Mouse (Mus musculus): ENCODE results near the gene Tent5c.
"Not testable (repeated sequence)": the region's sequence is repeated elsewhere in the genome, so short reads cannot be mapped to it uniquely, and the experiment has no call there.

Tent5c gene

DNA sequence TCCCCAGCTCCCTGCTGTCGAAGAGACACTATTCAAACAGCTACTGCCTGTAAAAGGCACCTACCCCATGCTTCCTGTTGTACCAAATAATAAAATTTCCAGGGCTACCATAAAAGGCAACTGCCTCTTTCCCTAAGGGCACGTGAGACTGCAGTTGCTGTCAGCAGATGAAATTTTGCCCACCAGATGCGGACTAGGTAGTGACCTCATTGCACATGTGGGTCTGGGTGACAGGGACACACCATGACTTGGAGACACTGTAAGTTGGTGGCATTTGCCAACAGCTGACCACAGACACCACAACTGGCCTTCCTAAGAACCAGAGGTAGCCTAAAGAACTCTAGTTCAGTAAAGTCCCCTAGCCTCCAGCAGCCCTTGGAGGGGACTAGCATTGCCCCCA, 50.0 kb downstream of the Tent5c start:
- DNase-seq (ENCODE audit: inconsistent ontology term), result no peak

DNA sequence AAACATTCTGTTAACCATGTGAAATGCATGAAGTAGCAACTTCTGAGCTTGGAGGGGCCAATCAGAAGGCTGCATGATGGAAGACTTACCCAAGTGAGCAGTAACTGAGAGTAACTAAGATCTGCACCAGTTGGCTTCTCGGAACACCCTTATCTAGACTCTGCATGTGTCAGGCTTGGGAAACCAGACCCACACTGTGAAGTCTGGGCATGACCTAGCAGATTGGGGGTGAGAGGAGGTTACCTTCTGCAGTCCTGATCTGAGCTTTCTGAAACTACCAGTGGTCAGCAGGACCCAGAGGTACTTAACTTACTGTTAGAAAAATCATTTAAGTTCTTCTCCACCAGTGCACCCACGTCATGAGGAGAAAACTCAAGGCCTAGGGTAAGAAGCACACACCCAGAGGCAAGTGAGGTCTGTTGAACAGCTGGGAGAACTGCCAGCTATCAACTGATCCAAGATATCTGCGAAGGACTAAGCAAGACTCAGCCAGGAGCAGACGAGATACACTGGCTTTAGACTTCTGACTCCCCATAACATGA, 50.6 kb downstream of the Tent5c start:
- DNase-seq (ENCODE audit: inconsistent ontology term), result no peak

DNA sequence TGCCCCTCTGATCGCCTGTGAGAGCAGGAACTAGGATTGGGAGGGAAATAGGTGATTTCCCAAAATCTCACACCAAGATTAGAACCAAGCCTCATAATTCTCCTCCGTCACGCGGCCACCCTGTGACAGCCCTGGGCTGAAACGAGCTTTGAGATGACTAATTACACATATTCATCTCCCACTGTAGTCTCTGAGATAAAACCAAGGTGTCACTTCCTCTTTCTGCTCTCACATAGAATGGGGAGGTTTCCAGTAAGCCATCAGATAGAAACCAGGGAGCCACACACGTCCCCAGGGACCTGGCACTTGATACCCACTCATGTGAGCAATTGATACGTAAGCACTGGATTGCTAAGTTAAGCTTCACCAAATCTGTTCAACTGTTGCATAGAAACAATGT, 52.4 kb downstream of the Tent5c start:
- no peak for DNase-seq (ENCODE audit: inconsistent ontology term)

DNA sequence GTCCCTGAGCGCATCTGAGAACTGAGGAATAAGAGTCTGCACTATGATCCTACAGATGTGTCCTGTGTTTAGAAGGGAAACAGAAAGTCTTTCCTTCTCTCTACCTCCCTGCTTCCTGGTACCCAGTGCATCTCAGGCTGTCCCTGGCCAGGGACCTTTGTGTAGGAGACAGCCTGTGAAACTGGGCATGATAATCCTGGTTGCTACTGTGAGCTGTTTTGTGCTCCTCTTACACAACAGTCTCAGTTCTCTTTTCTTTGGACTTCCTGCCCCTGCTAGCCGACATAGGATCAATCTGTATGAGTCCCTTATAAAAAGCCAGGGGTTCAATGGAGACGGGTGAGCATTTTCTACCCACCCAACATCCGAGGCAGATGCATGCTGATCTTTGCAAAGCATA, 57.4 kb downstream of the Tent5c start:
- DNase-seq (ENCODE audit: inconsistent ontology term), result no peak

DNA sequence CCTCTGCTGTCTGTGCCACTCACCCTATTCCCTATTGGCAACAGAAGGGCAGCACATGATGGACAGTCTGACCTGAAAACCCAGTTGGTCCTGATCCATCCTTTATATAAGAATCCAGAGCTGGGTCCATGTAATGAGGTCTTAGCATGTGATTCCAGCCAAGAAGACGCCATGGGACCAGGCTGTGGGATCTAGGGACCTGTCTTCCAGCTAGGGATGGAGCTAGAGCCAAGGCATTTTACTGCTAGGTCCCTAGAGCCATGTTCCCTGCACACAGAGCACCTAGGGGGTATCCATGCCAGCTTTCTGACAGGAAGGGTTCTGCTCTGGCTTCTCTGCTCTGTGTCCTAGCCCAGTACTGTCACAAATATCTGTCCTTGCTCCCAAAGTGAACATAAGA, 58.4 kb downstream of the Tent5c start:
- no peak for DNase-seq (ENCODE audit: inconsistent ontology term)

DNA sequence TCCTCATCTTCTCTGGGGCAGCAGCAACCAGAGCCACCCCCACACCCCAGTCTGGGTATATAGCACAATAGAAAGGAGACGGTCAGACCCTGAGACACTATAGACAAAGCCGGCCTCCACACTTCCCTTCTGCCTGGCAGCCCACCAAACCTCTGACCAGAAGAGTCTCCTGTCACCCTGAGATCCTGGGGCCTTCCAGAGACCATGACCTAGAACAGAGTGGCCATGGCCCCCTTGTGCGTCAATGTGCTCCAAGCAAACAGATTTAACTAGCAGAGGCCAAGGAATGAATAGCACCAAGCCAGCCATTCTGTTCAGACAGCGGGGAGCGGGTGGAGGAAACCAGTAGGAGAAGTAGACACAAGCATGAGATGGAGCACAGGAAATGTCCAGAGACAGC, 59.0 kb downstream of the Tent5c start:
- DNase-seq (ENCODE audit: inconsistent ontology term), result no peak

DNA sequence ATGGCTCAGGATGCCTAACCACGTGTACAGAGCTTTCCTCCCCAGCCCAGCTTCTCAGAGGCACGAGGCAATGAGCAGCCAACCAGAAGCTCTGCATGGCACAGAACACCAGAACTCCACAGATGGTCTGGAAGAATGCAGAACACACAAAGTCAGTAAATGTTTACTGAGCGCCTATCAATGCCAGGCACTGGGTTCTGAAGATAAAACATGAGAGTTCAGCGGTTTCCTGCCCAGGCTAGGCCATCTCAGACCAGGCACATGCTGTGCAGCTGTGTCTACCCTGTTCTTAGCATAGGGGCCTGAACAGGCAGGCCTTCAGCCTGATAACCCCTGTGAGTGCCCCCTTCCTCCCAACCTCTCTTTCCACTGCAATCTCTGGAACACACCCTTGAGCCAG, 59.5 kb downstream of the Tent5c start:
- no peak for DNase-seq (ENCODE audit: inconsistent ontology term)

DNA sequence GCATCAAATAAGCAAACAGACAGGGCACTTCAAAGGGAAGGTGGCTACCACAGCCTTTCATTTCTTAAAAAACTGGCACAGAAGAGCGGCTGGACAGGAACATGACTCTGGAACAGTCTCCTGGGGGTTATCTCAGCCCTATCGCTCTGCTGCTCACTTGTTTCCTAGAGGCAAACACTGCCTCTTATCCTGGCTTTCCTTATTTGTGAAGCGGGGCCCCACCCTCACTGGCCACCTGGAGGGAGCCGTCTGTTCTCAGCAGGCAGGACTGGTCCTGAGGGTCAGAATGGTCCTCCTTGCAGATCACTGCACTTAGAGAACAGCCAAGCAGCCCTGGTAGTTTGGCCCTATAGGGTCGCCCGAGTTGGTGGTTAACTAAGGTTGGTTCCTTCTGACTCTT, 61.6 kb downstream of the Tent5c start:
- DNase-seq (ENCODE audit: inconsistent ontology term), result no peak

DNA sequence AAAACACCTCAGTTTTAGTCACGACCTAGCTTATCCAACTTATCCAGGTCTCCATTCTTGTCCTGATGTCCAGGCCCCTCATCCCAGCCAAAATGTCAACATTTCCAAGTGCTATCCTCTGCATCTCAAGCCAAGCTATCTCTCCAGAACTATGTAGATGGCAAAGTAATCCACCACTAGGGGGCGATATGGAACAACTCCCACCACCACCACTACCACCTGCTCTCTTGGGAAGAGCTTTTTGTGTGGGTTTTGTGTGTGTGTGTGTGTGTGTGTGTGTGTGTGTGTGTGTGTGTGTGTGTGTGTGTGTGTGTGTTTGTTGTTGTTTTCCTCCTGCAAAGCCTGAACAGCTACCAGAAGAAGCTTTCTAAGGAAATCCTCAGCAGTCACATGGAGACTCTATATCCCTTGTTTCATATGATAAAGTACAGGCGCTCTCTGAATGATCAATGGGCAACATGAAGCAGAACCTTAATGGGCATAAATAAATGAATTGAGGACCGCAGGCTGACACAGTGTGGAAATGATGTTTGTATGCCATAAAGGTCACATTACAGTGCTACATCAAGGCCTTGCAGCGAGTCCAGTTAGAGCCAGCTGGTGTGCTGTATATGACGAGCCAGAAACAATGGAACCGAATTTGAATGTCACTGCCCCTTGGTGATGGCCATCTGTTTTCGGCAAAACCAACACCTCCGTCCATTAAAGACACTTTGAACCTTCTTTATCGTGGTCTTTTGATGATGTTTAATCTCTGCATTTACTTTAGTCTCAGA, 66.5 kb downstream of the Tent5c start:
- no peak for DNase-seq (ENCODE audit: inconsistent ontology term)

DNA sequence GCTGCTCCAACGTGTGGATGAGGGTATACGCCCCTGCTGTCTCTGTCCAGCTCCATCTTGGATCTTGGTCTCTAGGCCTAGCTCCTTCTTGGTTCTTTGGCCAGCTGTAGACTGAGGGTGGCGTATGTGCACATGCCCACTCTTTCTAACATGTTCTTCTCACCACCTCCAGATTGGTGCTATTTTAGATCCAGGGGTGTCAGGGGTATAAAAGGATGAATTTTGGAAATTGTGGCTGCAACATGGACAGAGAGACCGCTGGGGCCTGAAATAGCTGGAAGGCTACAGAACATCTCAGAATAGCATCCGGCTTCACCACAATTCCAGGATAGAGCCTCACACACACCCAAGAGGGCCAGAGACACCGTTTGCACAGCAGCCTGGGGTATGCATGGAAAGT, 67.8 kb downstream of the Tent5c start:
- DNase-seq (ENCODE audit: inconsistent ontology term), result no peak

DNA sequence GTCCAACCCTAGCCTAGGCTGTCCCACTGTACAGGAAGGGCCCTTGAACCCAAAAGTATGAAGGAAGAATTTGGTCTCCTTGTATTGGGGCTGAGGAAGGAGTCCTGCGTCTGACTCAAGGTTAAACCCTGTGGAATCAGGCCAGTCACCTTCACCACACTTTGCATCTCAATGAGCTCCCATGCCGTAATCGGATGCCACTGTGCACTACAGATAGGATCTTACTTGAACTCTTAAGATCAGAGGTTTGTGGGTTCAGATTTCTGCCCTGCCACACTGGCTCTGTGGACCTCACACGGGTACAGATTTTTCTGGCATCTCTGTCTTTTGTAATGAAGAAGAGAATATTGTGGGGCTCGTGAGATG, 68.5 kb downstream of the Tent5c start:
- DNase-seq (ENCODE audit: inconsistent ontology term), result no peak

DNA sequence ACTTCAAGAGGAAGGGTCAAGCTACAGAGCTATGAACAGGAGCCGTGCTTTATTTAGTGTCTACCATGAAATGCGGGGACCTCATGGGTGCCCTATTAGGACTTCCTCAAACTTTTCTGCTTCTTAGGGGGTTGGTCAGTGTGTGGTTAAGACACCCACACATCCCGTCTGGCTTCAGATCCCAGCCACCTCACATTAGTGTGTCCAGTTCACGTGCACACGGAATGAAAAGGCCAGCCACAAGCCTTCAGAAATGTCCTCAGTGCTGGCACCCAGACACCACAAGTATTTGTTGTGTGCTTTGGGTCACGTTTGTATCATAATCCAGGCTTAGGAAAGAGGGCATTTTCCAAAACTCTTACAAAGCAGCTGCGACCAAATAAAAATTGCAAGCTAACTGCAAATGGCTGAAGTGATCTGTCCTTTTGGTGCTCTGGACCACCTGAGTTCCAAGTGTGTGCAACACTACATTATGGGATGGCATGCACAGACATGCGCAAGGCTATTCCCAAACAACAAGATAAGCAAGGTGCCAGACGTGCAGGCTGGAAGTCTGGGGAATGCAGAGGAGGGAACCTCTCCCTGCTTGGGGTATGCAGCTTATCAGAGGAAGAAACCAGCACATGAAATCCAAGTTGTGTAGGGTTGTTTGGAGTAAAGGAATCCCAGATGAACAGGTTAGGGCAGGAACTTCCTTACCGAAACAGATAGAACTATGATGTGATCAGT, 69.0 kb downstream of the Tent5c start:
- DNase-seq (ENCODE audit: inconsistent ontology term), result peak; percentile 26

DNA sequence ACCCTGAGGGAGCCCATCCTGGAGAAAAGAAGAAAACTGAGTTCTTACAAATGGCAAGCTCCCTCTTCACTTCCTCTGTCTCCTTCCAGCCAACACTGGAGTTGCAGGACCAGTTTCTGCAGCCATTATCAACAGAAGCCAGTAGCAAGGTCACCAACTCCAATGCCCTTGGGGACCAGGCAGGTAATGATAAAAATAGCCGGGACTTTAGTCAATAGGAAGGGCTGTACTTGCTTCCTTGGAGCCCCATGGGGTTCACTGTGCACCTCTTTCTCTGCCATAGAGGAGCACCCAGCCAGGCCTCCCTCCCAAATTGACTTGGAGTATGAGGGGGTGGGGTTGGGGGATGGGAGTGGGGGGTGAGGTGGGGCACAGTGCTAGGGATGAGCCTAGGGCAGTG, 70.7 kb downstream of the Tent5c start:
- DNase-seq (ENCODE audit: inconsistent ontology term), result no peak

DNA sequence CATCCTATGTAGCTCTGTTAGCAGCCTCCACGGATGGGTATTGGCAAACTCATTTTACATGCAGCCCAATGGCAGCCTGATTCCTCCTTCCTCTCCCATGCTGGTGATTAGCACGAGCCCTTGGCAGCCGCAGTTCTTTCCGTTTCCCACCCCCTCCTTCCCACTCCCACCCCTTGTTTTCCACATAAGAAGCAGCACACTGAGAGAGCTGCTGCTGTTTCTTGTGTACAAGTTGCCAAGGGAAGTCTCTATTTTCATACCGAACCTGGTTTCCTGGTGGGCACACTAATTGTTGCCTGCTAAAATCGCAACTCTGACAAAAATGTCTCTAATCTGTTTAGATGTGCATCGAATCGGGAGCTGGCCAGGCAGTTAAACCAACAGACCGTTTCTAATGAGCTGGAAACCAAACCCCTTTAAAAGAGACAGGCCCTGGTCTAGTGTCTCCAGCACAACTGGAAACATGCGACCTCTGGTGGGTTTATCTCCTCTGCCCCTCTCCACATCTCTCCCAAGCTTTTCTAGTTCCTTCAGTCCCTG, 71.3 kb downstream of the Tent5c start:
- peak; percentile 74 for DNase-seq (ENCODE audit: inconsistent ontology term)

DNA sequence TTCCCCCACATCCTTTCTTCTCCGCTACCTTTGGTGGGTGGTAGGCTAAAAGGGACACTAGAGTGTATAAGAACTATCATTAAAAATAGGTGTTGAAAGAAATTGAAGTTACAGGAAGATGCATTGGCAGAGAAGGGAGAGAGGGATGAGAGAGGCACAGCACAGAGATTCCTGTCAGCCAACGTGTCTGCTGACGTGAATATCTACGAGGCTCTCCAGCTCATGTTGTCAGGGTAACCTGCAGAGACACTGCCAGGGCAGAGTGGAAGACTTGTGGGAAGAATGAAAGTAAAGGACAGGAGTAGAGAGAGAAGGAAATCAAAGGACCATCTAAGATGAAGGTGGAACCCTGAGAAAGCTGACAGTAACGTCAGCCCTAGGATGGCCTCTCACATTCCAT, 73.5 kb downstream of the Tent5c start:
- no peak for DNase-seq (ENCODE audit: inconsistent ontology term)

DNA sequence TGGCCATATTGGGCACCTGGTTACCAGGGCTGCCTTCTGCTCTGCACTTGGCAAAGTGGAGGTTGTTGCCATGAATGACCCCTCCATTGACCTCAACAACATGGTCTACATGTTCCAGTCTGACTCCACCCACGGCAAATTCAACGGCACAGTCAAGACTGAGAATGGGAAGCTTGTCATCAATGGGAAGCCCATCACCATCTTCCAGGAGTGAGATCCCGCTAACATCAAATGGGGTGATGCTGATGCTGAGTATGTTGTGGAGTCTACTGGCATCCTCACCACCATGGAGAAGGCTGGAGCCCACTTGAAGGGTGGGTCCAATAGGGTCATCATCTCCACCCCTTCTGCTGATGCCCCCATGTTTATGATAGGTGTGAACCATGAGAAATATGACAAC, 75.5 kb downstream of the Tent5c start:
- DNase-seq (ENCODE audit: inconsistent ontology term), result not testable (repeated sequence)

DNA sequence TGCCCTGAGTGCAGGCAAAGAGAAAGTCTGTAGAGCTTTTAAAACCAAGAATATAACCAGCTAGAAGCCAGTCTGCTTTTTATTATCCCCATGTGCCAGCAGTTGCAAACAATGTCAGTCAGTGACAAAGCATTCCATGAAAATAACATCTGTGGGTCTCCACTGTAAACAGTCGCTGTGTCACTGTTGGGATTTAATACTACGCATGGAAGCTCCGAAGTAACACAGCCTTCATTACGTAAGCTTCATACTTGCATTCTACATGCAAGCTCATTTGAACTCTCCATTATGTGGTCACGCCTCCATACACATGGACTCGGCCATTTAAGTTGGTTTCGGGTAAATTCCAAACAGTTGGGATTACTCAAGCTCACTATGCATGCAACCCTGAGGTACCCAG, 77.2 kb downstream of the Tent5c start:
- no peak for DNase-seq (ENCODE audit: inconsistent ontology term)

DNA sequence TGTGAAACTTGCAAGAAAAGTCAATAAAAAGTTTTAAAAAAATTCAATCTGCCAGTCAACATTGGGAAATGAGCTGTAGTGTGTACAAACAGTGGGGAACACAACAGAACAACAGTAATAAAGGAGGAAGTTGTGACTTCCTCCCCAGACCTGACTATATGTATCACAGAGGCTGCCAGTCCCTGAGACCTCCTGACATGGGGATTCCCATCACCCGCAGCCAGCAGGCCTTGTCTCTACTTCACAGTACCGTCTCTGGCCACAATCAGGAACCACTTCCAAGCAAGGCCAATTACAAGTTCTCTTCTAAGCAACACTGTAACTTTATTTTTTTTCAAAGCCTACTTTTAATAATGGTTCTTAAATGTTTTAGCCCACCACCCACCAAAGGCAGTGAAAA, 79.8 kb downstream of the Tent5c start:
- DNase-seq (ENCODE audit: inconsistent ontology term), result no peak

DNA sequence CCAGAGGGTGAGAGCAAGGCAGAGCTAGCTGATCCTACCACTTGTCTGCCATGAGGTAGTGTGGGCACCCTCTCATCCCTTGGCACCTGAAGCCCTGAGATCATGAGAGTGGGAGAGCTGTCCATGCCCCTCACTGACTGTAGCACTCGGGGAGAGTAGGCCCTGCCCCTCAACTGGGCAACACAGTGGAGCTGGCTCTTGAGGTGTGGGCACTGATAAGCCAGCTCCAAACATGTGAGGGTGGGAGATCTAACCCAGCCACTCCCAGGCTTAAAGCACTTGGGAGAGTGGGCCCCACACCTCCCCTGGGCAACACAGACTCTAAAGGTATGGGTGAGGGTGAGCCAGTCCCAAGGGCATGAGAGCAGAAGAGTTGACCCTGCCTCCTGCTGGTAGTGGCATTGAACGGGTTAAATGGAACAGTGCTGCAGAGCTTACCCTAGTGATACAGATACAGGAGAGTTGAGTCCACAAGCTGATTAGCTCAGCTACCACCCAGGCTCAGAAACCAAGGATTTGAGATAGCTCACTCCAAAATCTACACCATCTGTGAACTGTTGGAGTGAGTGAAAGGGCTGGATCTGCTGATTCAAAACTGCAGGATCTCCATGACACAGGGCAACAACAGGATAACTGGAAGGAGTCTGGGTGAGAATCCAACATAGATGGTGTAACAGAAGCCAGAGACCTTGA, 80.6 kb downstream of the Tent5c start:
- DNase-seq (ENCODE audit: inconsistent ontology term), result no peak

DNA sequence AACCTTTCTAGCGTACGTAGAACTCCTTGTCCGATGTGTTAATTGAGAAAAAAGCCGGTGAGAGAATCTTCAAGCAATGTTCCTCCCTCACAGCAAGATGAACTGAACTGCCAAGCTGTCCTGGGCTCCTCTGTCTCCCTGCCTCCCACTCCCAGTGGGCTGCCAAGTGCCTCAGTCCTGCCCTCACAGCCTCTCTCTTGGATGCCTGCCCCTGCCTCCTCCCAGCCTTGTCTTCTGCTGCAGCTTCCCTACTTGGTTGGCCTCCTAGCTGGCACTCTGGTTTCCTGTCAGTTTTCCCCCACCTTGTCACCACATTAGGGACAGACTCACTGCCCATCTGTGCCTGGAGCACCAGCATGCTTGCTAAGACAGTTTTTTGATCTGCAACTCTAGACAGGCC, 86.5 kb downstream of the Tent5c start:
- peak; percentile 27 for DNase-seq (ENCODE audit: inconsistent ontology term)
